ENCODE assay signal across 20 mouse cellular contexts in genomic region chr4:145367274-145367822, GRCm38 (mm10). TPM values are rescaled to one million over a fixed set of nuclear protein-coding genes. Genes with fewer than 3 reads are reported as not detected.
DNase-seq lines count a peak whose midpoint lies in the region; ATAC-seq lines count a peak whose summit lies in the region.
"Had no signal": no experiment of that assay in that cellular context is flagged by ENCODE, and none has a peak within 500 bp of the region (broad histone marks: within the 10 kb centered on the region; RNA-seq: fewer than 3 reads in every experiment).

No protein-coding gene starts in this region.

- no peak overlapping the region for H3K4me3 ChIP-seq in heart, embryonic 11.5 days (ENCODE audit: low read depth, low read length)
- H3K4me3 ChIP-seq: embryonic facial prominence, embryonic 15.5 days; erythroblast, embryonic 14.5 days; forebrain, embryonic 10.5 days; heart, adult 2 months; hindbrain, embryonic 15.5 days had no signal

- no peaks in the 10 kb centered on the region for H3K4me1 ChIP-seq in heart, embryonic 11.5 days (ENCODE audit: control insufficient read depth, insufficient read depth, low read length)
- H3K4me1 ChIP-seq: embryonic facial prominence, embryonic 15.5 days; forebrain, embryonic 10.5 days; hindbrain, embryonic 15.5 days had no signal

- ATAC-seq in heart, embryonic 11.5 days (replicated peaks; ENCODE audit: insufficient number of reproducible peaks, low FRiP score, low TSS enrichment) = no peak
- ATAC-seq: forebrain, embryonic 14.5 days had no signal

- DNase-seq in heart, postnatal 10 days = peak; percentile 7 to 9
- peak; percentile 5 for DNase-seq in kidney, postnatal 10 days
- DNase-seq in kidney, adult 18-20 months = no peak
- peak; percentile 28 for DNase-seq in thymus, postnatal 25 days
- no peak for DNase-seq in thymus, postnatal 4 days
- DNase-seq in adrenal gland, postnatal 25 days = no peak
- DNase-seq: adrenal gland, adult 8-10 months; cerebellum, adult 11 months; cerebellum, adult 8-10 months; cerebellum, postnatal 14 days; embryo, embryonic 11 days; heart, postnatal 14 days had no signal

- H3K4me2 ChIP-seq in heart, embryonic 11.5 days = no peak overlapping the region
- H3K4me2 ChIP-seq: embryonic facial prominence, embryonic 15.5 days; hindbrain, embryonic 15.5 days had no signal

- intact Hi-C loops in heart, postnatal 10 days (cut with DNase I) = no loop called here

- no peak overlapping the region for H3K9ac ChIP-seq in heart, embryonic 11.5 days (ENCODE audit: low read depth, low read length)
- H3K9ac ChIP-seq: embryonic facial prominence, embryonic 15.5 days; hindbrain, embryonic 15.5 days had no signal

- H3K36me3 ChIP-seq in heart, embryonic 11.5 days (ENCODE audit: control insufficient read depth, insufficient read depth, low read length) = no peaks in the 10 kb centered on the region
- H3K36me3 ChIP-seq: embryonic facial prominence, embryonic 15.5 days; forebrain, embryonic 10.5 days; hindbrain, embryonic 15.5 days had no signal

- no peak overlapping the region for H3K27ac ChIP-seq in heart, embryonic 11.5 days (ENCODE audit: low read depth, low read length)
- H3K27ac ChIP-seq: embryonic facial prominence, embryonic 15.5 days; forebrain, embryonic 10.5 days; heart, adult 2 months; hindbrain, embryonic 15.5 days had no signal

- H3K9me3 ChIP-seq in heart, embryonic 11.5 days (replicated peaks; ENCODE audit: control insufficient read depth, low read length) = no peaks in the 10 kb centered on the region
- H3K9me3 ChIP-seq: embryonic facial prominence, embryonic 15.5 days; forebrain, embryonic 10.5 days; hindbrain, embryonic 15.5 days had no signal

- H3K27me3 ChIP-seq in heart, embryonic 11.5 days (ENCODE audit: control insufficient read depth, insufficient read depth, low read length) = no peaks in the 10 kb centered on the region
- H3K27me3 ChIP-seq: embryonic facial prominence, embryonic 15.5 days; hindbrain, embryonic 15.5 days had no signal

RNA-seq across cellular contexts. Expression of gene Tnfrsf8, which starts 52.4 kb away (rescaled TPM):
- total RNA-seq in heart, postnatal 10 days (2021) = under 1 TPM; 0.15 to 0.26 TPM
- polyA plus RNA-seq in heart, embryonic 11.5 days (2014; fragmentation: Nextera tagmentation; extraction: Ambion mirVana) = 0.04 and 0.08 TPM in 2 replicates
- 0.29 and 0.43 TPM in 2 replicates for total RNA-seq in adrenal gland, postnatal 25 days (2021)
- polyA plus RNA-seq: erythroblast, embryonic 14.5 days; heart, embryonic 14.5 days had no signal

Comparison
In these comparisons a context has a peak if more than half of its experiments do, and no peak if none do; other contexts are left out.
1. DNase-seq: peak in heart, postnatal 10 days (2 of 2), kidney, postnatal 10 days (single experiment) and thymus, postnatal 25 days (single experiment); none in kidney, adult 18-20 months (single experiment), thymus, postnatal 4 days (single experiment) and adrenal gland, postnatal 25 days (single experiment).